Mouse (Mus musculus) heart, embryonic 10.5 days (tissue): ENCODE results near the gene Fam227a. TPM values are rescaled to one million over a fixed set of nuclear protein-coding genes. Genes with fewer than 3 reads are reported as not detected.
A peak's percentile ranks its signal among the peaks of the same experiment; 100 is the strongest.
"Not testable (repeated sequence)": the region's sequence is repeated elsewhere in the genome, so short reads cannot be mapped to it uniquely, and the experiment has no call there.

ENCODE experiments used
- DNase-seq: peaks from one replicate; pipeline ENCODE4 v3.0.0-alpha.2; 2017; ENCODE audit warnings: low spot score
- H3K27ac ChIP-seq: fragments of 300-500 bp; sonication (generic); 2 replicates; pipeline ENCODE4 v1.5.1; 2016; ENCODE audit warnings: mild to moderate bottlenecking
- H3K27me3 ChIP-seq: fragments of 300-500 bp; sonication (generic); 2 replicates; pipeline ENCODE4 v1.6.1; 2016; ENCODE audit warnings: mild to moderate bottlenecking; ENCODE audit not compliant: poor library complexity, insufficient read depth, severe bottlenecking
- H3K36me3 ChIP-seq: fragments of 300-500 bp; sonication (generic); 2 replicates; pipeline ENCODE4 v1.6.1; 2016; ENCODE audit warnings: mild to moderate bottlenecking, moderate library complexity
- H3K4me1 ChIP-seq: fragments of 300-500 bp; sonication (generic); 2 replicates; pipeline ENCODE4 v1.6.1; 2016; ENCODE audit warnings: mild to moderate bottlenecking
- H3K4me3 ChIP-seq: fragments of 300-500 bp; sonication (generic); 2 replicates; pipeline ENCODE4 v1.5.1; 2016; ENCODE audit warnings: mild to moderate bottlenecking, moderate library complexity
- H3K9me3 ChIP-seq: fragments of 300-500 bp; sonication (generic); 2 replicates; pipeline ENCODE4 v1.6.1; 2016; ENCODE audit warnings: mild to moderate bottlenecking, moderate library complexity
- WGBS: fragments of 180-500 bp; shearing (Covaris S2); methylation state at CpG from one replicate; pipeline ENCODE4 v1.1.7; 2016; 5-methylcytosine and 5-hydroxymethylcytosine counted together
- polyA plus RNA-seq: library from polyadenylated mRNA; unstranded; fragments of >200 nt; fragmentation: Nextera tagmentation; extraction: Ambion mirVana; gene quantifications from 2 replicates; pipeline ENCODE4 v1.2.1, GENCODE M21; 2016

The Fam227a gene
- polyA plus RNA-seq, 1 experiment from 2014 or later, result 1.1 TPM

GRCm38 (mm10) chr15:79671828-79672348 is 13.1 kb upstream of the Fam227a start:
- Histone ChIP-seq H3K36me3 (peaks cover 51% of the 10 kb centered on the region), H3K4me1 (peaks cover 10% of the 10 kb centered on the region), H3K4me3 (peak overlapping the region; percentile 97)
- H3K27ac ChIP-seq, H3K27me3 ChIP-seq, H3K9me3 ChIP-seq, DNase-seq: not testable (repeated sequence)
- WGBS, result 83% methylated on average over 11 of the region's 11 CpGs

GRCm38 (mm10) chr15:79670972-79671299 is 12.2 kb upstream of the Fam227a start:
- Histone ChIP-seq H3K9me3 (no peaks in the 10 kb centered on the region), H3K27me3 (no peaks in the 10 kb centered on the region), H3K27ac (peak overlapping the region; percentile 95), H3K4me3 (peak overlapping the region; percentile 97), H3K36me3 (peaks cover 49% of the 10 kb centered on the region), H3K4me1 (peaks cover 18% of the 10 kb centered on the region)
- DNase-seq, result no peak
- WGBS, result 0% methylated on average over 37 of the region's 37 CpGs

- H3K36me3 ChIP-seq, result peaks cover 50% of the 10 kb centered on the region
Measured at GRCm38 (mm10) chr15:79670249-79670971, 11.7 kb upstream of the Fam227a start, which contains the start of gene Tomm22. TSS of gene Tomm22 (plus strand) at chr15:79670861.

GRCm38 (mm10) chr15:79669195-79669594 is 10.4 kb upstream of the Fam227a start:
- no peak for DNase-seq
- Histone ChIP-seq H3K4me3 (no peak overlapping the region), H3K4me1 (peaks cover 18% of the 10 kb centered on the region), H3K27me3 (no peaks in the 10 kb centered on the region), H3K9me3 (no peaks in the 10 kb centered on the region), H3K36me3 (peaks cover 41% of the 10 kb centered on the region), H3K27ac (no peak overlapping the region)
- 70% methylated on average over 10 of the region's 10 CpGs for WGBS

More at GRCm38 (mm10) chr15:79670249-79670971, 11.7 kb upstream of the Fam227a start, which contains the start of gene Tomm22:
- peaks cover 18% of the 10 kb centered on the region for H3K4me1 ChIP-seq
- H3K4me3 ChIP-seq, result peak within 1 kb of the TSS; percentile 97
- WGBS, result 20% methylated on average over 33 of the region's 33 CpGs
- H3K9me3 ChIP-seq, result no peaks in the 10 kb centered on the region
- H3K27ac ChIP-seq, result peak within 1 kb of the TSS; percentile 95
- DNase-seq, result peak; percentile 95
- H3K27me3 ChIP-seq, result no peaks in the 10 kb centered on the region

GRCm38 (mm10) chr15:79664666-79665065 is 5.9 kb upstream of the Fam227a start:
- DNase-seq, result no peak
- H3K36me3 ChIP-seq, result peaks cover 44% of the 10 kb centered on the region
- no peaks in the 10 kb centered on the region for H3K9me3 ChIP-seq
- H3K4me1 ChIP-seq, result peaks cover 16% of the 10 kb centered on the region
- H3K27me3 ChIP-seq, result no peaks in the 10 kb centered on the region
- WGBS, result 85% methylated on average over 8 of the region's 8 CpGs
- no peak overlapping the region for H3K27ac ChIP-seq
- H3K4me3 ChIP-seq, result no peak overlapping the region

- WGBS, result 66% methylated on average over 4 of the region's 4 CpGs
- Histone ChIP-seq H3K27ac (no peak overlapping the region), H3K27me3 (no peaks in the 10 kb centered on the region), H3K36me3 (peaks cover 37% of the 10 kb centered on the region), H3K4me1 (peaks cover 22% of the 10 kb centered on the region), H3K4me3 (no peak overlapping the region), H3K9me3 (no peaks in the 10 kb centered on the region)
- DNase-seq, result no peak
Measured at GRCm38 (mm10) chr15:79661852-79662251, 3.1 kb upstream of the Fam227a start.

GRCm38 (mm10) chr15:79657837-79658530 is 772 bp downstream of the Fam227a start:
- H3K9me3 ChIP-seq, result no peaks in the 10 kb centered on the region
- peak overlapping the region; percentile 85 for H3K4me3 ChIP-seq
- H3K4me1 ChIP-seq, result peaks cover 14% of the 10 kb centered on the region
- WGBS, result 4% methylated on average over 16 of the region's 16 CpGs
- peak; percentile 87 for DNase-seq
- peaks cover 13% of the 10 kb centered on the region for H3K36me3 ChIP-seq
- H3K27me3 ChIP-seq, result no peaks in the 10 kb centered on the region
- peak overlapping the region; percentile 98 for H3K27ac ChIP-seq

GRCm38 (mm10) chr15:79656451-79656850 is 2.3 kb downstream of the Fam227a start:
- H3K27ac ChIP-seq, result no peak overlapping the region
- WGBS, result 90% methylated on average over 14 of the region's 14 CpGs

GRCm38 (mm10) chr15:79651481-79651880 is 7.3 kb downstream of the Fam227a start:
- Histone ChIP-seq H3K4me1 (no peaks in the 10 kb centered on the region), H3K9me3 (no peaks in the 10 kb centered on the region), H3K36me3 (no peaks in the 10 kb centered on the region), H3K4me3 (no peak overlapping the region), H3K27ac (no peak overlapping the region), H3K27me3 (no peaks in the 10 kb centered on the region)
- DNase-seq, result no peak
- 68% methylated on average over 4 of the region's 4 CpGs for WGBS

More at GRCm38 (mm10) chr15:79656451-79656850, 2.3 kb downstream of the Fam227a start:
- H3K4me1 ChIP-seq, result peaks cover 14% of the 10 kb centered on the region
- H3K36me3 ChIP-seq, result peaks cover 2% of the 10 kb centered on the region; the same call in 1 of the 2 replicates
- no peak overlapping the region for H3K4me3 ChIP-seq
- no peaks in the 10 kb centered on the region for H3K27me3 ChIP-seq
- H3K9me3 ChIP-seq, result no peaks in the 10 kb centered on the region
- no peak for DNase-seq

GRCm38 (mm10) chr15:79650569-79650968 is 8.2 kb downstream of the Fam227a start:
- Histone ChIP-seq H3K4me3 (no peak overlapping the region), H3K36me3 (no peaks in the 10 kb centered on the region), H3K27ac (no peak overlapping the region), H3K9me3 (no peaks in the 10 kb centered on the region), H3K4me1 (no peaks in the 10 kb centered on the region), H3K27me3 (no peaks in the 10 kb centered on the region)
- DNase-seq, result no peak

GRCm38 (mm10) chr15:79648130-79648529 is 10.6 kb downstream of the Fam227a start:
- Histone ChIP-seq H3K9me3 (no peaks in the 10 kb centered on the region), H3K4me1 (no peaks in the 10 kb centered on the region), H3K4me3 (no peak overlapping the region), H3K36me3 (no peaks in the 10 kb centered on the region), H3K27ac (no peak overlapping the region), H3K27me3 (no peaks in the 10 kb centered on the region)
- 81% methylated on average over 12 of the region's 12 CpGs for WGBS
- no peak for DNase-seq

- no peak overlapping the region for H3K27ac ChIP-seq
- 0 out of 2 replicates have a peak, but pooled peaks cover 5% of the 10 kb centered on the region for H3K4me1 ChIP-seq
- no peaks in the 10 kb centered on the region for H3K9me3 ChIP-seq
- DNase-seq, result no peak
- H3K36me3 ChIP-seq, result no peaks in the 10 kb centered on the region
- H3K27me3 ChIP-seq, result no peaks in the 10 kb centered on the region
- no peak overlapping the region for H3K4me3 ChIP-seq
- WGBS, result 67% methylated on average over 2 of the region's 2 CpGs
Measured at GRCm38 (mm10) chr15:79645483-79645882, 13.3 kb downstream of the Fam227a start.
